Mouse (Mus musculus): ENCODE data around the gene Mrpl44. TPM values are rescaled to one million over a fixed set of nuclear protein-coding genes. Genes with fewer than 3 reads are reported as not detected.

Gene Mrpl44
- polyA plus RNA-seq, 1 experiment: 23.6 TPM

- peaks cover 28% of the 10 kb centered on the region for H3K36me3 ChIP-seq (replicated peaks; ENCODE audit: low read length)
- H3K27me3 ChIP-seq (replicated peaks): no peaks in the 10 kb centered on the region
- no peaks in the 10 kb centered on the region for H3K9me3 ChIP-seq
- peak overlapping the region; percentile 97 for H3K4me3 ChIP-seq (replicated peaks)
- TF ChIP-seq GATA1 (IDR thresholded peaks at IDR 0.05; ENCODE audit: borderline replicate concordance, low read length): no peak
- peaks cover 84% of the 10 kb centered on the region for H3K4me1 ChIP-seq
Measured at GRCm38 (mm10) chr1:79761106-79761916, 14.5 kb upstream of the Mrpl44 start.

- Histone ChIP-seq H3K4me3 (replicated peaks) (peak overlapping the region; percentile 97), H3K27me3 (replicated peaks) (no peaks in the 10 kb centered on the region), H3K36me3 (replicated peaks; ENCODE audit: low read length) (peaks cover 22% of the 10 kb centered on the region), H3K4me1 (peaks cover 78% of the 10 kb centered on the region), H3K9me3 (no peaks in the 10 kb centered on the region)
- TF ChIP-seq GATA1 (IDR thresholded peaks at IDR 0.05; ENCODE audit: borderline replicate concordance, low read length): no peak
- no peak for TF ChIP-seq FLI1 (IDR thresholded peaks at IDR 0.05; ENCODE audit: low read length)
Measured at GRCm38 (mm10) chr1:79761917-79762271, 13.9 kb upstream of the Mrpl44 start.

- Histone ChIP-seq H3K4me1 (peaks cover 72% of the 10 kb centered on the region), H3K27me3 (replicated peaks) (no peaks in the 10 kb centered on the region), H3K9me3 (no peaks in the 10 kb centered on the region), H3K4me3 (replicated peaks) (peak overlapping the region; percentile 97), H3K36me3 (replicated peaks; ENCODE audit: low read length) (peaks cover 17% of the 10 kb centered on the region)
- TF ChIP-seq FLI1 (IDR thresholded peaks at IDR 0.05; ENCODE audit: low read length): no peak
- no peak for TF ChIP-seq GATA1 (IDR thresholded peaks at IDR 0.05; ENCODE audit: borderline replicate concordance, low read length)
Measured at GRCm38 (mm10) chr1:79762282-79763250, 13.3 kb upstream of the Mrpl44 start.

GRCm38 (mm10) chr1:79764031-79764430, 11.8 kb upstream of the Mrpl44 start:
- Histone ChIP-seq H3K4me1 (peaks cover 66% of the 10 kb centered on the region), H3K36me3 (replicated peaks; ENCODE audit: low read length) (peaks cover 8% of the 10 kb centered on the region), H3K27me3 (replicated peaks) (no peaks in the 10 kb centered on the region), H3K9me3 (no peaks in the 10 kb centered on the region), H3K4me3 (replicated peaks) (no peak overlapping the region)
- TF ChIP-seq FLI1 (IDR thresholded peaks at IDR 0.05; ENCODE audit: low read length) (no peak), GATA1 (IDR thresholded peaks at IDR 0.05; ENCODE audit: borderline replicate concordance, low read length) (no peak)

GRCm38 (mm10) chr1:79764483-79764882, 11.3 kb upstream of the Mrpl44 start:
- peaks cover 61% of the 10 kb centered on the region for H3K4me1 ChIP-seq

GRCm38 (mm10) chr1:79768231-79768630, 7.6 kb upstream of the Mrpl44 start:
- Histone ChIP-seq H3K36me3 (replicated peaks; ENCODE audit: low read length) (no peaks in the 10 kb centered on the region), H3K27me3 (replicated peaks) (no peaks in the 10 kb centered on the region), H3K9me3 (no peaks in the 10 kb centered on the region), H3K4me3 (replicated peaks) (no peak overlapping the region), H3K4me1 (peaks cover 36% of the 10 kb centered on the region)
- TF ChIP-seq FLI1 (IDR thresholded peaks at IDR 0.05; ENCODE audit: low read length): no peak
- no peak for TF ChIP-seq GATA1 (IDR thresholded peaks at IDR 0.05; ENCODE audit: borderline replicate concordance, low read length)

More at GRCm38 (mm10) chr1:79764483-79764882, 11.3 kb upstream of the Mrpl44 start:
- Histone ChIP-seq H3K9me3 (no peaks in the 10 kb centered on the region), H3K27me3 (replicated peaks) (no peaks in the 10 kb centered on the region), H3K4me3 (replicated peaks) (no peak overlapping the region), H3K36me3 (replicated peaks; ENCODE audit: low read length) (peaks cover 4% of the 10 kb centered on the region)
- TF ChIP-seq FLI1 (IDR thresholded peaks at IDR 0.05; ENCODE audit: low read length): no peak
- TF ChIP-seq GATA1 (IDR thresholded peaks at IDR 0.05; ENCODE audit: borderline replicate concordance, low read length): no peak

GRCm38 (mm10) chr1:79774164-79774780, 1.5 kb upstream of the Mrpl44 start:
- peaks cover 20% of the 10 kb centered on the region for H3K4me1 ChIP-seq
- no peak for TF ChIP-seq FLI1 (IDR thresholded peaks at IDR 0.05; ENCODE audit: low read length)
- TF ChIP-seq GATA1 (IDR thresholded peaks at IDR 0.05; ENCODE audit: borderline replicate concordance, low read length): no peak
- H3K4me3 ChIP-seq (replicated peaks): no peak overlapping the region
- H3K9me3 ChIP-seq: no peaks in the 10 kb centered on the region
- peaks cover 19% of the 10 kb centered on the region for H3K36me3 ChIP-seq (replicated peaks; ENCODE audit: low read length)
- no peaks in the 10 kb centered on the region for H3K27me3 ChIP-seq (replicated peaks)

- H3K9me3 ChIP-seq: 0 out of 2 replicates have a peak, but pooled peaks cover 3% of the 10 kb centered on the region
- H3K4me3 ChIP-seq (replicated peaks): no peak overlapping the region
- peaks cover 56% of the 10 kb centered on the region for H3K36me3 ChIP-seq (replicated peaks; ENCODE audit: low read length)
- H3K4me1 ChIP-seq: peaks cover 33% of the 10 kb centered on the region
- no peaks in the 10 kb centered on the region for H3K27me3 ChIP-seq (replicated peaks)
- no peak for TF ChIP-seq GATA1 (IDR thresholded peaks at IDR 0.05; ENCODE audit: borderline replicate concordance, low read length)
- TF ChIP-seq FLI1 (IDR thresholded peaks at IDR 0.05; ENCODE audit: low read length): no peak
Measured at GRCm38 (mm10) chr1:79778011-79778410, 2.2 kb downstream of the Mrpl44 start.

- H3K36me3 ChIP-seq (replicated peaks; ENCODE audit: low read length): peaks cover 68% of the 10 kb centered on the region
Measured at GRCm38 (mm10) chr1:79782433-79782832, 6.6 kb downstream of the Mrpl44 start.

More at GRCm38 (mm10) chr1:79782433-79782832, 6.6 kb downstream of the Mrpl44 start:
- TF ChIP-seq FLI1 (IDR thresholded peaks at IDR 0.05; ENCODE audit: low read length) (no peak), GATA1 (IDR thresholded peaks at IDR 0.05; ENCODE audit: borderline replicate concordance, low read length) (no peak)
- Histone ChIP-seq H3K9me3 (0 out of 2 replicates have a peak, but pooled peaks cover 3% of the 10 kb centered on the region), H3K4me1 (peaks cover 45% of the 10 kb centered on the region), H3K4me3 (replicated peaks) (no peak overlapping the region), H3K27me3 (replicated peaks) (no peaks in the 10 kb centered on the region)

Measured in megakaryocyte, embryonic 14.5 days (primary cell).